Mouse (Mus musculus) liver, adult 2 months (tissue): ENCODE data around the gene Ing2. TPM values are rescaled to one million over a fixed set of nuclear protein-coding genes. Genes with fewer than 3 reads are reported as not detected.
A peak's percentile ranks its signal among the peaks of the same experiment; 100 is the strongest.

Source experiments
- DNase-seq: peaks from one replicate; pipeline ENCODE4 v3.0.0-alpha.2; 2011; ENCODE audit warnings: low read depth, low spot score; ENCODE audit errors: extremely low read depth
- H3K27ac ChIP-seq: fragments of 200-500 bp; replicated peaks from 2 replicates; pipeline ENCODE4 v1.5.1; 2012; ENCODE audit warnings: low read depth, mild to moderate bottlenecking, control low read depth, inconsistent platforms, low read length; ENCODE audit not compliant: insufficient read depth
- H3K27me3 ChIP-seq: fragments of 200-500 bp; 2 replicates; pipeline ENCODE4 v1.6.1; 2012; ENCODE audit warnings: mild to moderate bottlenecking, moderate library complexity, low read length, inconsistent platforms; ENCODE audit not compliant: control insufficient read depth, insufficient read depth
- H3K36me3 ChIP-seq: fragments of 200-500 bp; 2 replicates; pipeline ENCODE4 v1.6.1; 2012; ENCODE audit warnings: low read length, inconsistent platforms; ENCODE audit not compliant: control insufficient read depth, insufficient read depth
- H3K4me1 ChIP-seq: fragments of 200-500 bp; 2 replicates; pipeline ENCODE4 v1.6.1; 2011; ENCODE audit warnings: low read length; ENCODE audit not compliant: control insufficient read depth, insufficient read depth
- H3K4me3 ChIP-seq: fragments of 200-500 bp; 2 replicates; pipeline ENCODE4 v1.5.1; 2011; ENCODE audit warnings: low read depth, mild to moderate bottlenecking, control low read depth, low read length, moderate library complexity; ENCODE audit not compliant: insufficient read depth
- H3K79me2 ChIP-seq: fragments of 200-500 bp; 2 replicates; pipeline ENCODE4 v1.6.1; 2012; ENCODE audit warnings: inconsistent platforms, mild to moderate bottlenecking, low read length, moderate library complexity; ENCODE audit not compliant: control insufficient read depth, insufficient read depth
- H3K9ac ChIP-seq: fragments of 200-500 bp; 2 replicates; pipeline ENCODE4 v1.6.1; 2012; ENCODE audit warnings: low read depth, mild to moderate bottlenecking, control low read depth, inconsistent platforms, low read length
- CTCF ChIP-seq: fragments of 200-500 bp; IDR thresholded peaks from 2 replicates; pipeline ENCODE4 v1.5.1; 2011; ENCODE audit warnings: low read depth, low read length, control low read depth
- POLR2A ChIP-seq: fragments of 200-500 bp; IDR thresholded peaks from 2 replicates; pipeline ENCODE4 v1.6.1; 2011; ENCODE audit warnings: low read length, control low read depth; ENCODE audit not compliant: insufficient read depth; ENCODE audit errors: extremely low read depth
- WGBS: fragments of 180-500 bp; shearing (Covaris S2); methylation state at CpG from one replicate; pipeline ENCODE4 v1.1.7; 2018; 5-methylcytosine and 5-hydroxymethylcytosine counted together
- polyA plus RNA-seq: library from polyadenylated mRNA; depleted of rRNA; stranded (reverse); fragments of >200 nt; gene quantifications from 2 replicates; pipeline ENCODE4 v1.2.3, GENCODE M21; 2012
- total RNA-seq: library from RNA; depleted of rRNA; stranded (reverse); fragments of >200 nt; gene quantifications from 2 replicates; pipeline ENCODE4 v1.2.3, GENCODE M21; 2014

The Ing2 gene
- total and polyA plus RNA-seq, 2 experiments, result 2.6 to 11.4 TPM

DNA sequence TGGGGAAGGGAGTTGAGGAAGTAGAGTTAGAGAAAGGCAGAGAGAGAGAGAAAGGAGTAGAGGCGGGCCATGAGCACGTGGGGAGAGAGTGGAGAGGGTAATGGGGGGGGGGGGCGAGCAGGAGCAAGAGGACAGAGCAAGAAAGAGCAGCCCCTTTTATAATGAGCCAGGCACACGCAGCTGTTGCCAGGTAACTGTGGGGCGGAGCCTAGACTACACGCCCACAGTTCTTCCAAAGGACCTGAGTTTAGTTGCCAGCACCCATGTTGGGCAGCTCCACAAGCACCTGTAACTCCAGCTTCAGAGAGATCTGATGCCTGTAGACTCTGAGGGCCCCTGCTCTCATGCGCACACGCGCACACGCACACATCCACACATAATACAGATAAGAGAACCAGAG lies 16.5 kb upstream of the Ing2 start:
- no peak for TF ChIP-seq CTCF
- TF ChIP-seq POLR2A, result no peak
- Histone ChIP-seq H3K4me1 (no peaks in the 10 kb centered on the region), H3K27me3 (no peaks in the 10 kb centered on the region), H3K9ac (no peak overlapping the region), H3K79me2 (no peaks in the 10 kb centered on the region), H3K36me3 (no peaks in the 10 kb centered on the region), H3K4me3 (no peak overlapping the region), H3K27ac (no peak overlapping the region)
- DNase-seq, result no peak
- 95% methylated on average over 9 of the region's 10 CpGs for WGBS

DNA sequence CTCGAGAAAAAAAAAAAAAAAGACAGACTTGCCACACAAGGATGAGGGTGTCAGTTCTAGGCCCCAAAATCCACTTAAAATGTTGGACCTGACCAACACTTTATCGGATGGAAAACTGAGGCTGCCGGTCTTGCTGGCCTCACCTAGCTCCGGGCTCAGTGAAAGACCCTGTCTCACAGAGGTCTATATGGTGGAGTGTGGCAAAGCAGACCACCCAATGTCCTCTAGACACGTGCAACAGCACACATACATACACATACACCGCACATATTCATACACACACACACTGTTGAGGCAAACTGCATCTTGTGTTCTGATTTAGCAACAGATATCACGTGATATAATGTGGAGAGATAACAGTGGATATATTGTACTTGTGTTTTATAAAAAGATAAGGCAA lies 15.9 kb upstream of the Ing2 start:
- Histone ChIP-seq H3K9ac (no peak overlapping the region), H3K27ac (no peak overlapping the region), H3K36me3 (no peaks in the 10 kb centered on the region), H3K79me2 (no peaks in the 10 kb centered on the region), H3K4me3 (no peak overlapping the region), H3K4me1 (no peaks in the 10 kb centered on the region), H3K27me3 (no peaks in the 10 kb centered on the region)
- 78% methylated on average over 7 of the region's 7 CpGs for WGBS
- no peak for DNase-seq
- no peak for TF ChIP-seq POLR2A

DNA sequence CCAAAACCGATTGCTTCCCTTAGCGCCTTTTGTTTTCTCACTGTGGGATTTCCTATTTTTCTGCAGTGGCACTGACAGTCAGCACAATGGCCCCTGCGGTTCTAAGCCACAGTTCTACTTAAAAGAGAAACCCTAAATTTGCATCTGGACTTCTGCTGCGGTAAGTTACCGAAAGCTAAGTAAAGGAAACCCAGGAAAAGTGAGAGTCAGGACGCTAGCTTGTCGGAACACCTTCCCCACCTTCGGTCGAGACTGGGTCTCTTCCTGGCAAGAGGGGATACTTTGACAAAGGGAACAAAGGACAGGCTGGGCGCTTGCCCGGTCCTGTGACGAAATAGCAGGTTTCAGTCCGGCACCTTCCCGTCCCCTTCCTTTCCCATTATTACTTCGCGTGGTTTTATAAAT lies 15.3 kb upstream of the Ing2 start:
- no peak overlapping the region for H3K27ac ChIP-seq
- peak; percentile 58 for DNase-seq
- no peaks in the 10 kb centered on the region for H3K27me3 ChIP-seq
- no peaks in the 10 kb centered on the region for H3K4me1 ChIP-seq
- H3K4me3 ChIP-seq, result peak overlapping the region; percentile 43
- TF ChIP-seq CTCF, result no peak
- TF ChIP-seq POLR2A, result no peak
- 5% methylated on average over 16 of the region's 16 CpGs for WGBS
- H3K36me3 ChIP-seq, result no peaks in the 10 kb centered on the region
- no peaks in the 10 kb centered on the region for H3K79me2 ChIP-seq
- H3K9ac ChIP-seq, result peak overlapping the region; percentile 56

DNA sequence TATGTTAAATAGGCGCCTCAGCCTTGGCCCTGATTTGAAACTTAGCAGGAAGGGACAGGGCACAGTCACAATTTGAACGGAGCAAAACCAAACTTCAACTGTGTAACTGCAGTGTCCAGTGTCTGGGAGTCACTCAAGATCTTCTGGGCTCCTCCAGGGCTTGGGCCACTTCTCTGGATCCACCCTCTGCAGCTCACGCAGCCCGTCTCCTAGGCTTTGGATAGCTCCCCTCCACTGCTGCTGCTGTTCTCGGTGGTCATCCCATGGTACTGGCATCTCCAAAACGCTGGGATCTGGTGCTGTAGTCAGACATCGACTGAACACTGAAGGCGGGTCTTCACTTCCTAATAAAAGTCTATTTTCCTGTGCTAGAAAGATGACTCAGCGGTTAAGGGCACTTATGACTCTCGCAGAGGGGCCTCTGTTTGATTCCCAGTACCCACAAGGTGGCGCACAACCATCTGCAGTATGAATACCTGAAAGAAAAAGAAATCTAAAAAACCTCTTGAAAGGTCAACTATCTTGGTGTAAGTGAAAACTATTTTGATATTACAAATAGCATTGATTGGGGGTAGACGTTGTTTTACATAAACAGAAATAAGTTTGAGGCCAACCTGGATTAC lies 14.5 kb upstream of the Ing2 start:
- 75% methylated on average over 12 of the region's 12 CpGs for WGBS
- Histone ChIP-seq H3K27ac (no peak overlapping the region), H3K4me3 (no peak overlapping the region), H3K36me3 (no peaks in the 10 kb centered on the region), H3K27me3 (no peaks in the 10 kb centered on the region), H3K79me2 (no peaks in the 10 kb centered on the region), H3K4me1 (no peaks in the 10 kb centered on the region), H3K9ac (no peak overlapping the region)
- no peak for DNase-seq
- peak; percentile 7; the same call in 1 of the 2 replicates for TF ChIP-seq CTCF
- TF ChIP-seq POLR2A, result no peak

DNA sequence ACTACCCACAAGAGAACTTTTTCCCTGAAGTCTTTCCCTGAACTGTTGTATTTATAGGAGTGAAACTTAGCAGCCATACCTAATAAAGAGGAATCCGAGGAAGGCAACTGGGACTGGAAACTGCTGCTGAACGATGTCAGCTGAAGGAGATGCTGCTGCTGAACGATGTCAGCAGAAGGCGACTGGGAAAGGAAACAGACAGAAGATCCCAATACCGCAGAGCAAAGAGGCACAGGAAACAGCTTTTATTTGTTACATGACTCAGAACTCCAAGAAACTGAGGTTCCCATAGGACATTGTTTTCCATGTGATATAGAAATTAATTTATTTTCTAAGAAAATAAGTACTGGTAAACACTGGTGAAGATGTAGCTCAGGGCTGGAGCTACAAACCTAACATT lies 9.1 kb upstream of the Ing2 start:
- 66% methylated on average over 5 of the region's 5 CpGs for WGBS
- DNase-seq, result no peak
- Histone ChIP-seq H3K9ac (no peak overlapping the region), H3K27ac (no peak overlapping the region), H3K27me3 (no peaks in the 10 kb centered on the region), H3K36me3 (no peaks in the 10 kb centered on the region), H3K79me2 (no peaks in the 10 kb centered on the region), H3K4me1 (no peaks in the 10 kb centered on the region), H3K4me3 (no peak overlapping the region)
- TF ChIP-seq CTCF (no peak), POLR2A (no peak)

DNA sequence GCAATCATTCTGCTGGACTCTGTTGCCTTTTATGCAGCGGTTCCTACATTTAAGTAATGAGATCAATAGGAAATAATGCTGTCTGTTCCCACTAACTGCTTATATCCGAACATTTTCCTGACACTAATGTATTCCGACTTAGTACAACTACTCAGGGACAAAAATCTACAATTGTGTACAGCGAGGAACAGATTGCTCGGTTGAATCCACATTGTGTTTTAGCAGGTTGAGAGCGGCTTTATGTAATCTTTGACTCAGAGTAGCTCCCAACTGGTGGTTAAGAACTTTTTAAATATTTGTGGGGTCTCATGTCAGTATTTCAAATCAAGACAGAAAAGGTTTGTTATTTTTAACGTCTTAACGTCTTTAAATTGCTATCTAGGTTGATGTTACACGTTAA lies 8.6 kb upstream of the Ing2 start:
- Histone ChIP-seq H3K27me3 (no peaks in the 10 kb centered on the region), H3K4me1 (no peaks in the 10 kb centered on the region), H3K4me3 (no peak overlapping the region), H3K79me2 (no peaks in the 10 kb centered on the region), H3K9ac (no peak overlapping the region), H3K36me3 (no peaks in the 10 kb centered on the region), H3K27ac (no peak overlapping the region)
- 82% methylated on average over 9 of the region's 9 CpGs for WGBS
- TF ChIP-seq CTCF, result no peak
- no peak for TF ChIP-seq POLR2A
- no peak for DNase-seq
